Mouse (Mus musculus) B cell, adult 2 months (primary cell): ENCODE data around the gene Jmjd8.
"Not testable (repeated sequence)": the region's sequence is repeated elsewhere in the genome, so short reads cannot be mapped to it uniquely, and the experiment has no call there.

Source experiments
- DNase-seq, 2 experiments: peaks; one replicate each; pipeline ENCODE4 v3.0.0; 2022

The Jmjd8 gene

DNA sequence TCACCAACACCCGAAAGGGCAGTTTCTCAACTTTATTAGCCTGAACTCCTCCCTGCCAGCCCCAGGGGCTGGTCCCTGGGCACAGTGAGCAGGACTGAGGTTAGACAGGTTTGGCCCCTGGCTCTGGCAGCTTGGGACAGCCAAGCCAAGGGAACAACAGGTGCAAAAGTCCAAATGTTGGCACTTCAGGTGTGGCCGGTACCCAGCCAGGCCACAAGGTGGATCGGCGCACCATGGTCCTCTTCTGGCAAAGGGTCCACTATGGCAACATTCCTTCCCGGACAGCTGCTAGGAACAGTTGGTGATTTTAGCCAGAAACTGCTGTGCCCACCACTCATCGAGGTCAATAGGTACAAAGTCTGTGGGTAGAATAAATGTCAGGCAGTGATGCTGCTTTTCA lies 35.0 kb downstream of the Jmjd8 start:
- no peak for DNase-seq

DNA sequence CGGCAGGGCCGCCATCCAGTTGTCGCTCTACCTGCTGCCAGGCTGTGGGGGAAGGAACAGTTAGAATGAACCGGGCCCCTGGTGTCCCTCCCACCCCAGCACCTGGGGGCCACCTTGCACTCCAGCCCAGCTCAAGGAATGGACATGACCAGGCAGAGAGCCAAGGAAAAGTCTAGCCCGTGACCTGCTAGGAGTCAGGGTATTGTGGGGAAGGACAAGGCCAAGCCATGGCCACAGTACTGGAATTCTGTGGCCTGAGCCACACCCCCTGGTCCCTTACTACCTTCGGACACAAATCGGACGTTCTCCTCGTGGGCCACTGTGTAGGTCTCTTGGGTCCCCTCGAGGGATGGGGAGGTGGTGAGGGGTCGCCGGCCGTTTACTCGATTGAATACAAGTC lies 35.6 kb downstream of the Jmjd8 start:
- DNase-seq: no peak

DNA sequence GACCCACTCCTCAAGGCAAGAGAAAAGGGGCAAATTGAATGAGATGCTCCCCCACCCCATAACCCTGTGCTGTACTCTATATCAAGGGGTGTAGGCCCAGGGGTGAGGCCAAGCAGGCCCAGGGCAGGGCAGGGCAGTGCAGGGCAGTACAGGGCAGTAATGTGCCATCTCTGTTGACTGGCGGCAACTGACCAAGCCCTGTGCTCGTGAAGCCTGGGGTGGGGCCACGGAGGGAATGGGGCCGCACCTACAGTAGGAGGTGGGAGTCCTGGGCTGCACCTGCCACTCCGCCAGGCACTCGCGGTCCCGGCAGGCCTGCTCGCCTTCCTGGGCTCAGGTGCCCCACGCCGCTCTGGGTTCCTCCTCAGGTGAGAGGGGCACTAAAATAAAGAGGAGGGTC lies 36.6 kb downstream of the Jmjd8 start:
- no peak for DNase-seq

DNA sequence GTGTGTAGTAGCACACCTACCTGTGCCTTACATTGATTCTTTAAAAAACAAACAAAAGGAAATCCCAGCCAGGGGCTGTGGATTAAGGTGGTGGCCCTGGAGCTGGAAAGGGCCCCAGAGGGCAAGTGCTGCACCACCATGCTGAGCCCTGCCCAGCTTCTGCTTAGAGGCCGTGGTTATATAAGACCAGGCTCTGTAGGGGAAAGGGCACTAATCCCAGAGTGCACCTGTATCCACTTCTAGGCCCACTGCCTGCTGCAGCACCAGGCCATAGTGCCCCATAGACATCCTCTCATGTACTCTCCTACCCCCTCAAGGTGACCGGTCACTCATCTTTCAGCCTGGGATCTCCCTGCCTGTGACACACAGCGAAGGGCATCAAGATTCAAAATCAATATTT lies 37.5 kb downstream of the Jmjd8 start:
- DNase-seq: no peak

DNA sequence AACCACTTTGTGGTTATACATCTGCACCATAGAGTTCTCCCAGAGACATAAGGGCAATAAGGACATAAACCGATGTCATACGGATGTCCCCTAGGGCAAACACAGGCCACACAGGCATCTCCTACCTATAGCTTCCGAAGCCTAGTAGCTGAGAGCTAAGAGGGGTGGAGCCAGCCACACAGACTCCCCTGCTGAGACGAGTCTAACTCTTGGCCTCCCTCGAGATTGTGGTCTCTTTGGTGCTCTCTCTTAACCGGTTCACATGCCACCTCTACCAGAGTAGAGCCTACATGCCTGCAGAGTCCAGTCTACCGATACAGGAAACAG lies 38.8 kb downstream of the Jmjd8 start:
- DNase-seq: no peak

DNA sequence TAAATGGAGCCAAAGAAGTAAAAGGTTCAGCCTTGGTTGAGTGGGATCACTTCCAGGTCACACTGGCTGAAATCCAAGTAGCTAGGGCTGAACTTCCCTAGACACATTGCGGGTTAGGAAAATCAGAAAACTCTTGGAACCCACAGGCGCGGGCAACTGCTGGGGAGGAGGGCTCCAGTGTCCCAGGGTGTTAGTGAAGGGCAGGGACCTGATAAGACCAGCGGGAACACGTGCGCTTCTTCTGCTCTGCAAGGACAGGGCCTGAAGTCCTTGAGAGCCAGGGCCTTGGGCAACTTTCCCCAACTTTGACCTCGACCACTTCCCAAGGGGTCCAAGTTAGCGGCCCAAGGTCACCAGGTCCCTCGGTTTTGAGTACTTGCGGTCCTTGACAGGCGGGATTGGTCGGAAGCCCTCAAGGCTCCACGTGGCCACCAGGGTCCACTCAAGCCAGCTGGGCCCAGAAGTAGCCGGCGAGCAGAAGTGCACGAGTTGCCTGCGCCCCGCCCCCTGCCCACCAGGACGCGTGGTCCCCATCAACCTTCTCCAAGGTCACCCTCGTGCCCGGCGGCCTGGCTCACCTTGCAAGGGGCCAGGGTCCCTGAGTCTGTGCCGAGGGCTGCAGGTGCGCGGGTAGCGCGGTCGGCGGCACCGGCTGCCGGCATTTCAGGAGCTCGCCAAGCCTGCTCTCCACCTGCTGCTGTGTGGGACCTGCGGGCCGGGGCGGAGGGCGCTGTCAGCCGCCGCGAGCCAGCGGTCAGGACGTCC lies 39.4 kb downstream of the Jmjd8 start:
- DNase-seq: no peak

DNA sequence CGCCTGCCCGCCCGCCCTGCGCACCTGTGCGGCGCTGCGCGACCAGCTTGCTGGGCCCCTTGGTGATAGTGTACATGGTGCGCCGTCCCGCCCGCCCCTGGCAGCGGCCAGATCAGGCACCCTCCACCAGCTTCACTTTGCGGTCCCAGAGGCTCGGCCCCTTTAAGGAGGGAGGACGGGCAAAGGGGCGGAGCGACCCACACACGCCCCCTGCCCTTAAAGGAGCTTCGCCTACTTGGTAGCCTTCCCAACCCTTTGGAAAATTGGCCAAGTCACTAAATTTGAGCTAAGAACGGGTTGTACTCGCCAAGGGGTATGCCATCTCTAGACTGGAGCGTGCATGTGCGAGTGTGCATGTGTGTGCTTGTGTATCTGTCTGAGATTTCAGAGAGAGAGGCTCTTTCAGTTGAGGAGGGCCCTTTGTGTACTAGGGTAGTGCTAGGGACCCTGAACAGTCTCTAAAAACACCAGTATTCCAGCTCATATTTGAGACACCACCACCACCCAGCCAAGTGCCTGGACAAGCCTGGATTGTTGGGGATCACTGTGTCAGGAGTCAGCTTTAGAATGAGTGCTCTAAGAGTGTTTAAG lies 40.0 kb downstream of the Jmjd8 start, which contains the start of gene Mcrip2:
Mcrip2 (minus strand) TSS at position 164 of the 591 bp plus-strand sequence.
- DNase-seq: peak; percentile 52 to 55

DNA sequence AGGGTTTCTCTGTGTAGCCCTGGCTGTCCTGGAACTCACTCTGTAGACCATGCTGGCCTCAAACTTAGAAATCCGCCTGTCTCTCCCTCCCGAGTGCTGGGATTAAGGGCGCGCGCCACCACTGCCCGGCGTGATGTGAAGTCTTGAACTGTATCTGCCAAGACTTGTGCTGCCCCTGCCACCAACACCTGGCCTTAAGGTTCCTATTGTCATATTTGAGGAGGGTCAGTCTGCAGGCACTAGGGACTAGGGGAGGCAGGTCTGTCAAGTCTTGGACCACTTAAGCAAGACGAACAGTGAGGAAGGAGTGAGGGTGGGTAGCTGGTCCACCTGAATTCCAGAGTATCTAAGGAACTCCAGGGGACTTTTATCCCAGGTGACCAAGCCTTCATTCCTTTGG lies 40.8 kb downstream of the Jmjd8 start:
- no peak for DNase-seq

DNA sequence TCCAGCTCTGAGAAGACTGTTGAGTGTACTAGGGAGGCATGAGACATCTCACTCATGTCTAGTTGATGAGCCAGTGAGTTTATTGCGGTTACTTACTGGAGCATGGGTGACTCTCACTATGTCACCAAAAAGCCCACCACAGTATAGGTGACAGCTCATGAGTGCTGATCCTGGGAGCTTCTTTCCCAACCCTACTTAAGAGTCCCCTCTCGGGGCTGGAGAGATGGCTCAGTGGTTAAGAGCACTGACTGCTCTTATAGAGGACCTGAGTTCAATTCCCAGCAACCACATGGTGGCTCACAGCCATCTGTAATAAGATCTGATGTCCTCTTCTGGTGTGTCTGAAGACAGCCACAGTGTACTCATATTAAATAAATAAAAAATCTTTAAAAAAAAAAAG lies 41.3 kb downstream of the Jmjd8 start:
- no peak for DNase-seq

DNA sequence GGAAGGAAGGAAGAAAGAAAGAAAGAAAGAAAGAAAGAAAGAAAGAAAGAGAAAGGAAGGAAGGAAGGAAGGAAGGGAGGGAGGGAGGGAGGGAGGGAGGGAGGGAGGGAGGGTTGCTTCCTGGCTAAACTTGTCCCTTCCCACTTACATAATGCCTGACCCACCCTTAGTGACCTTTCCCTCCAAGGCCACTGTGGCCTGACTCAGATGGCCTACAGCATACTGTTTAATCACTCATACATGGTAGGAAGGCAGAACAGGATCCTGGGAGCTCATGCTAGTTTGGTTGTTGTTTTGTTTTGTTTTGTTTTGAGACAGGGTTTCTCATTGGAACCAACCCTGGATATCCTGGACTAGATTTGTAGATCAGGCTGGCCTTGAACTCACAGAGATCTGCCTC lies 42.9 kb downstream of the Jmjd8 start:
- not testable (repeated sequence) for DNase-seq

DNA sequence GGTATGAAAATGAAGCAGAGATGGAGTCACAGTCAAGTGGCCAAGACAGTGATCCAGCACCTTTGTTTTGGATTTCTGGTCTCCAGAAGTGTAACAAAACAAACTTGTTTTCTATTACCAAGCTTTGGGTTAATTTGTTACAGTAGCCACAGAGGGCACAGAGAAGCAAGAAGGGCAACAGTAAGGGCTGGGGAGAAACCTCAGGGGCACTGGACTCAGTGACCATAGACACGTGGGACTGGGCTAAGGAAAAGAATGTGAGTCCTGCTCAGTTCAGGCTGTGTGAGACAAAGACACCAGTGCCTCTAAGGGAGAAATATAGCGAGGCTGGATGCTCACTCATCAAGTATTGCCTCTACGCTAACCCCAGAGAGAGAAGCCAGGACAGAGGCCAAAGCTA lies 44.0 kb downstream of the Jmjd8 start:
- DNase-seq: no peak

DNA sequence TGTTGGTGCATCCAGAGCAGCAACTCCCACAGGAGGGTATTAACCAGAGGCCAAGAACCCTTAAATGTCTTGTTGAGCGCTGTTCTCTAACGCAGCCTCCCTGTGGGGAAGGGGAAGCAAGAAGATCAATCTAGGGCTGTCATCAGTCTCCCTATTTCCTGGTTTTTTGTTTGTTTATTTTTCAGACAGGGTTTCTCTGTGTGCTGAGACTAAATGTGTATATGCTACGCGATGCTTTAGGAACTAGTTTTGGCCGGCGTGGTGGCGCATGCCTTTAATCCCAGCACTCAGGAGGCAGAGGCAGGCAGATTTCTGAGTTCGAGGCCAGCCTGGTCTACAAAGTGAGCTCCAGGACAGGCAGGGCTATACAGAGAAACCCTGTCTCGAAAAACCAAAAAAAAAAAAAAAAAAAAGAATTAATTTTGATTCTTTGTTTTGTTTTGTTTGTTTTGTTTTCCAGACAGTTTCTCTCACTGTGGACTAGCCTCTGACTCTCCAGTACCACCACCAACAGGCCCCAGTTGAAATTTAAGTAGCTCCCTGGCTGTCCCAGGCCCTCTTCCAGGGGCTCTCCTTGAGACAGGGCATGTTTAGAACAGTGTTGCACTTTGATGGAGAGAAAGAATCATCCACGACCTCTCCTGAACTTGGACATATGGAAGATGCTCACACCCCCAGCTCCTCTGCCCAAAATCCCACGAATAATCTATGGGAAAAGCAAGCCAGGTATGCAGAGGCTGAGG lies 44.9 kb downstream of the Jmjd8 start:
- DNase-seq: no peak

DNA sequence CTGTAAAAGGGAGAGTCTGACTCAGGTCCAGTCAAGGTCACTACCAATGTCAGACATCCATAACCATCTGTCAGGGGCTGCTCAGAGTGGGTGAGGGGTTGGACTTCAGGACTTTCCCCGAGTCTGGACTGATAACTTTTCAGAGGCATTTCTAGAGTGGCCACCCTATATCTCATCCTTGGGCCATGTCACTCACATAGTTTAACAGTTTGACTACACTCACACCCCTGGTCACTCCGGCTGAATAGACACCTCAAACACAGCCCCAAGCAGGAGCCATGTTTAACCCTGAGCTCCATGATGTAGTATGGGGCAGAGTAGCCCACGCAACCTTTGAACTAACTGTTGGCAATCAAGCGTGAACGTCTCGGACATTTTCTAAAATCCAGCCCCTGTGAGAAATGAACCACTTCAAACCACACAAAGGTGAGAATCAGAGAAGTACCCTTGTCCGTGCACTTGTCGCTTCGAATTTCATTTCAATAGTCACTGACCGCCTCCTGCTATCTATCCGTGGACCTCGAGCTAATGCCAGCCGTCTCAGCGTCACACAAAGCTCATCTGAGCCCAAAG lies 45.6 kb downstream of the Jmjd8 start:
- no peak for DNase-seq

DNA sequence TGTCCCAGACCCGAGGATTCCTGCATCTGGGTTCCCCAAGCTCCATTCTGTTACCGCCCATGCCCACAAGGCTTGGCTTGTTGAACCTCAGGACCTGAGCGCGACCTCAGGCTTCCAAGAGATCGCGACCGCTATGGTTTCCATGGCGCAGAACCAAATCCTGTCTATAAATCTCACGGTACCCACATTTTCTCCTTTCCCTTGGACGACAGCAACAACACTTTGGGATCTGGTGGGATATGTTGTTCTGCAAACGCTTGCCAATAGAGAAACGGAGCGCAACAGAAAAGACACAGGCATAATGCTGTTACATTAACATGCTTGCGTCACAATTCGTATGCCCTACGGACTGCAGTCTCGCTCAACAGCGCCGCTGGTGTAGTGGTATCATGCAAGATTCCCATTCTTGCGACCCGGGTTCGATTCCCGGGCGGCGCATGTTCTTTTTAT lies 46.1 kb downstream of the Jmjd8 start, which contains the start of gene Mettl26:
Mettl26 (plus strand) TSS at position 354 of the 450 bp plus-strand sequence.
- peak; percentile 96 for DNase-seq

DNA sequence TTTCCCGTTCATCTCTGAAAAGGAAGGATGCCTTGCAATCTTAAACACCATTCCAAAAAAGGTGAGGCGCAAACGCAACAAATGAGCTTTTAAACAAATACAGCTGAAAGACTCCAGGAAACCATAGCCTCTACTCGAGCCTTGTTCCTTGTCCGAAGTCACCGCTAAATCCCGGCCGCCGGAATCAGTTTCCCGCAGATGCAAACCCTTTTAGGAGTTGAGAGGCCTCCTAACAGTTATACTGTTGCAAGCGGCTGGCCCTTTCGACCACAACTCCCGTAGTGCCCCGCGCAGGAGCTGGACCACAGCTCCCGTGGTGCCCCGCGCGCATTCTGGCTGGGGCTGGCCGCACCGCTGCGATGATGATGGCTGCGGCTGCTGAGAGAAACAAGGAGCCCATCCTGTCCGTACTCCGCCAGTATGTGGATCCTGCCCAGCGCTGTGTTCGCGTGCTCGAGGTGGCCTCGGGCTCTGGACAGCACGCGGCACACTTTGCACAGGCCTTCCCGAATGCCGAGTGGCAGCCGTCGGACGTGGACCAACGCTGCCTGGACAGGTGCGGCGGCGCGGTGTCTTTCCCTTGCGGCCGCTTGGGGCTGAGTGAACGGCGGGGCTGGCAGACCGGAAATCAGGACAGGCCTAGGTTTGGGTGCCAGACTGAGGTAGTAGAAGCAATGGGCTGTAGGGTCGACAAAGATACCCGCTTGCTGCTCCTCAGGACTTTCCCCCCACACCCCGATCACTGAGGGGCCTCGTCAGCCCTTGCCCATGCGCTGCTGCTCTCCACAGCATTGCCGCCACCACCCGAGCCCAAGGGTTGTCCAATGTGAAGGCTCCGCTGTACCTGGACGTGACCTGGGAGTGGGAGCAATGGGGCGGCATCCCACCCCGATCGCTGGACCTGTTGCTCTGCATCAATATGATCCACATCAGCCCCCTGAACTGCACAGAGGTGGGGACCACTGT lies 46.8 kb downstream of the Jmjd8 start:
- DNase-seq: peak; percentile 86 to 87

DNA sequence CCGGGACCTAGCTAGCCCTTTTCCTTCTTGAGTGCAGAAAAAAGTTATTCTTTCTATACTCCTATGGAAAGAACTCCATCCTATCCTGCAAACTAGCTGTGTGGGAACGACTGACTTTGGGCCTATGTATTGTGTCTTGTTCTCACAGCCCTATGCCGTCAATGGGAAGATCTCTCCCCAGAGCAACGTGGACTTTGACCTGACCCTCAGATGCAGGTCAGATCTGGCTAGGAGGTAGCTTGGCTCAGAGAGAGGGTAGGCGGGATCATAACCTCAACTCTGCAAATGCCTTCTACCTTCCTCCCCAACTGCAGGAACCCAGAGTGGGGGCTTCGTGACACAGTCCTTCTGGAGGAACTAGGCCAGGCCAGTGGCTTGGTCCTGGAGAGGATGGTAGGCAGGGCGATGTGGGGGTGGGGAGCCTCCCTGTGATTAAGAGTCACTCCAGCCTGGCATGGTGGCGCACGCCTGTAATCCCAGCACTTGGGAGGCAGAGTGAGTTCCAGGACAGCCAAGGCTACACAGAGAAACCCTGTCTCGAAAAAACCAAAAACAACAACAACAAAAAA lies 47.8 kb downstream of the Jmjd8 start:
- no peak for DNase-seq

DNA sequence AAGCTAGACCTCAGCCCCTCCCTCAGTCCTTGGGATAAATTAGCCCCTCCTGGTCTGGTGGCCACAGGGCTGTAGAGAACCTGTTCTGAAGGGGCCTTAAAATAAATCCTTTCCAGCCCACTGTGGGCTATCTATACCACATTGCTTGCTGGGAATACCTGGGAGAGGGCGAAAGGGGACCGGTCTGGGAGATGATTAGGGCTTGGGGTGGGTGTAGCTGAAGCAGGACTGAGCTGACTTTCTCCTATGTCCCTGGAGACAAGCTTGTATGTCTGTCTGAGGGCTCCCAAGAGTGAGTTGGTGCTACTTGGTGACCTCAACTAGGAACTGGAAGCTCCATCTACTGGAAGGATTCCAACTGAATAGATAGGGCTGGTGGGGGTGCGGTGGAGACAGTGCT lies 48.4 kb downstream of the Jmjd8 start:
- no peak for DNase-seq

DNA sequence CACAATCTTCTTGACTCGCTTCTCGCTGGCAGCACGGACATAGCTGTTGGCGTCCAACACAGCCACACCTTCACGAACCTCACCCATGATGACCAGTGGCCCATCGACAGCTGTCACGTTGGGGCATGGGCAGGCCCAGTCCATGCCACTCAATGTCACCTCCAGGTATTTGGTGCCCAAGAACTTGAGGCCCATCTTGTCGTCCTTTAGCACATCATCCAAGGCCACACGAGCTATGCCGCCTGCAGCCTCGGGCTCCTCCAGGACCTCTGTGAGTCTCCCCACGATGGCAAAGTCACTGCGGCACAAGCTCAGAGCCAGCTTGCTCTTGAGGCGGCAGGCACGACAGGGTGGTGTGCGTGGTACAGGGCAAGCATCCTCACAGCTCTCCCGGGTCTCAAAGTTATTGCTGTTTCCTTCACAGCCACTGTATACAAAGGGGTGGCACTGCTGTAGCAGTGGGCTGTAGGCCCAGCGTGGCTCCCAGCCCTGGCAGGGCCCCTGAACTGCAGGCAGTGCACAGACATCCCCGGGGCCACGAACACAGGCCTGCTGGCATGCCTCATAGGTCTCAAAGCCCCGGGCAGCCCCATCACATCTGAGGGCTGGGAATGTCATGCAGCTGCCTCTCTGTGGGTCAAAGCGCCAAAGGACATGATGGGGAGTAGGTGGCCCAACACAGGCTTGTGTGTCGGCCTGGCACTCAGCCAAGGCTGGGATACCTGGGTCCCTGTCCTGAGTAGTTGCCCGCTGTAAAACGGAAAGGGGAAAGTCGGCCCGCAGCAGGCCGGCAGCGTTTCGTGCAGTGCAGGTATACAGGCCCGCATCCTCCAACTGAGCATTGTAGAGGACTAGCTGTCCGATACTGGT lies 49.3 kb downstream of the Jmjd8 start:
- DNase-seq: no peak

DNA sequence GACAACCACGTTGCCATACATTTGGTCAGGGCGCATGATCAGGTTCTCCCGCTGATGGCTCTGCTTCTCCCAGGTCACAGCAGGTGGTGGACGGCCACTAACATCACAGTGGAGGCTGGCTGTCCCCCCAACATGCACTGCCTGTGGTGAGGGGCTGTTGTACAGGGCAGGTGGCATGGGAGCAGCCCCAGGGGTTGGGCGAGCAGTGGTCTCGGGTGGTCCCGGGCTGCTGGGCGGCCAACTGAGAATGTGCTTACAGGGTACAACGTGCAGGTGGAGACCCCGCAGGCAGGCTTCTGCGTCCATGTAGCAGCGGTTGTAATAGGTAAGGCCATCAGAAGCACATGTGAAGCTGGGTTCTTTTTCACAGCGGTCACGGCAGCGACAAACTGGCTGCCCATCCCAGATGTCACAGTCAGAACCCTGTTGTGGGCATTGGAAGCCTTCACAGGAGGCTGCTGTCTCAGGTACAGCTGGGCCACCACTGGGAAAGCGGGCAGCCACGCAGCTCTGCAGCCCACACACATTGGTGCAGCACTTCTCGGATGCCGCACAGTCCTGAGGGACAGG lies 50.0 kb downstream of the Jmjd8 start:
- no peak for DNase-seq

DNA sequence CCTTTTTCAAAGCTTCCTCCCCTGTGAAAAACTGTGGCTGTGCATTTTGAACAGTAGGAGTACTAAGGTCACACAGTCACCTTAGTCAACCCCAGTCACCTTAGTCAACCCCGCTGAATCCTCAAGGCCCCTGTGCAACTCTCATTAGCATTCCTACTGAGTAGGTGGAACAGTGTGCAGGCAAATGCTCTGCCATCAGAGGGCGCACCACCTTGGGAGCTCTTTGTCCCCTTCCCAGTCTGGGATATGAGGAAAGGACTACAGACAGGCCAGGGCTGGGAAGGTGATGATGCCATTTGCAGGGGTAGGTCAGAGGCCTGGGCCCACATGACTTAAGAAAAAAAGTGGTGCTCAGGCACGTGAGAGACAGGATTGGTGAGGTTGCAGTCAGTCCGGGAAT lies 50.6 kb downstream of the Jmjd8 start:
- DNase-seq: no peak

DNA sequence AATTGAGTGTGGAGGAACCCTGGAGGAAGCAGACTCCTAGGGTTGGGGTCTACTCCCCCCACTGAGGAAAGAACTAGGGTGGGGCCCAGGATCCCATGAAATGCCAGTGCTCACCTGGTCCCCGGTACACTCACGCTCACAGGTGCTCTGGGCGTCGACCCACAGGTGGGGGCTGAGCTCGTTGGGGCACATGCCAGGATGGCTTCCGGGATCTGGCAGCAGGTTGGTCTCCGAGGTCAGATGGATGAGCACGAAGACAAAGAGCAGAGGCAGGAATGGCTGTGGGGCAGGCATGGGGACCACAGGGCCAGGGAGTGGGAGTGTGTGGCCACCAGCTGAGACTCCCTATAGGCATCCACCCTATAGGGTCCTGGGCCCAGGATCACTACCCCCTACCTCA lies 51.1 kb downstream of the Jmjd8 start:
- no peak for DNase-seq
